Mouse (Mus musculus): ENCODE data around the gene Dnase1l2. TPM values are rescaled to one million over a fixed set of nuclear protein-coding genes. Genes with fewer than 3 reads are reported as not detected.

Dnase1l2 gene
- total RNA-seq, 2 experiments from 2014 or later = 6.4 to 8.1 TPM

DNA sequence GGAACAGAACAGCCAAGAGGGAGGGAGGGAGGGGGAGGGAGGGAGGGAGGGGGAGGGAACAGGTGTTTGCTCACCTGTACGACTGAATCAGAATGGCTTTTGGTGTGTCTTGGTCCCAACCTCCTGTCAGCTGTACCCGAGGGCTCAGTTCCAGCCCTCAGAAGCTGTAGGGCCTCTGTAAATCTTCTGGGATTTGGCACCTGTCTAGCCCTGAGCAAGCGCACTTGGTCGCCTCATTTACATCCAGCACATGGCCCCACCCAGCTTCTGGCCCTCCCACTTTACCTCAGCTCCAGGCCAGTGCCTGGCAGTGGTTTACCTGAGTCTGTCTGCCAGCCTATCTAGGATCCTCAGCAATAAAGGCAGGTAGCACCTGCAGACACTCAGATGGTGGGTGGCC, 49.4 kb downstream of the Dnase1l2 start:
- intact Hi-C loops (cut with DNase I) = loop anchor here (5.0 kb wide), 1 partner anchor 241 kb away; the partner anchor contains the start of gene Pdpk1
- DNase-seq (ENCODE audit: low spot score in 2 of 2) = no peak

- intact Hi-C loops (cut with DNase I) = loop anchor here (2.0 to 5.0 kb wide), 2 partner anchors 218 to 239 kb away; partner anchors contain the start of gene Pdpk1
- DNase-seq (ENCODE audit: low spot score in 2 of 2) = no peak
Measured at GRCm38 (mm10) chr17:24391149-24391548, 51.8 kb downstream of the Dnase1l2 start.

Other genes starting within 250 kb of the Dnase1l2 start
- gene Tbc1d24, start 237.5 kb downstream of the Dnase1l2 start, total RNA-seq (2021) = 10 to 100 TPM; 63.7 to 68.9 TPM
- 10 to 100 TPM in 1 of 2 experiments, 1 to 10 TPM in 1; 9.8 to 10.8 TPM for gene Ntn3, start 233.6 kb downstream of the Dnase1l2 start, total RNA-seq (2021)
- 1 to 10 TPM; 9.2 to 10.0 TPM for gene Tedc2, start 222.3 kb downstream of the Dnase1l2 start, total RNA-seq (2021)
- 1 to 10 TPM; 6.5 to 6.9 TPM for gene Ccnf, start 191.6 kb downstream of the Dnase1l2 start, total RNA-seq (2021)
- 1 to 10 TPM; 1.2 to 1.4 TPM for gene Abca17, start 92.0 kb downstream of the Dnase1l2 start, total RNA-seq (2021)
- gene Abca3, start 91.2 kb downstream of the Dnase1l2 start, total RNA-seq (2021) = 10 to 100 TPM; 78.7 to 81.7 TPM
- gene Rnps1, start 28.5 kb downstream of the Dnase1l2 start, total RNA-seq (2021) = 100 to 1,000 TPM; 134 to 138 TPM
- 10 to 100 TPM; 21.4 to 28.1 TPM for gene Eci1, start 16.5 kb downstream of the Dnase1l2 start, total RNA-seq (2021)
- 10 to 100 TPM; 30.4 to 33.2 TPM for gene E4f1, start 27.2 kb upstream of the Dnase1l2 start, total RNA-seq (2021)
- gene Pgp, start 27.3 kb upstream of the Dnase1l2 start, total RNA-seq (2021) = 10 to 100 TPM; 70.2 to 72.3 TPM
- gene Bricd5, start 30.8 kb upstream of the Dnase1l2 start, total RNA-seq (2021) = 1 to 10 TPM; 1.4 to 1.6 TPM
- gene Mlst8, start 36.0 kb upstream of the Dnase1l2 start, total RNA-seq (2021) = 10 to 100 TPM; 30.0 to 32.2 TPM
- gene Caskin1, start 45.5 kb upstream of the Dnase1l2 start, total RNA-seq (2021) = 100 to 1,000 TPM; 115 to 121 TPM
- gene Traf7, start 84.8 kb upstream of the Dnase1l2 start, total RNA-seq (2021) = 10 to 100 TPM; 75.1 to 77.7 TPM
- 10 to 100 TPM; 53.4 to 59.5 TPM for gene Rab26, start 91.1 kb upstream of the Dnase1l2 start, total RNA-seq (2021)
- gene Pkd1, start 106.7 kb upstream of the Dnase1l2 start, total RNA-seq (2021) = 10 to 100 TPM; 66.4 to 84.7 TPM
- gene Tsc2, start 189.5 kb upstream of the Dnase1l2 start, total RNA-seq (2021) = 100 to 1,000 TPM; 136 to 150 TPM
- gene Nthl1, start 189.6 kb upstream of the Dnase1l2 start, total RNA-seq (2021) = 1 to 10 TPM; 3.3 to 6.5 TPM
- 10 to 100 TPM; 48.0 to 49.9 TPM for gene Slc9a3r2, start 207.2 kb upstream of the Dnase1l2 start, total RNA-seq (2021)
- gene Npw, start 215.4 kb upstream of the Dnase1l2 start, total RNA-seq (2021) = 1 to 10 TPM in 1 of 2 experiments, not detected in 1; 1.2 TPM
- gene Zfp598, start 226.6 kb upstream of the Dnase1l2 start, total RNA-seq (2021) = 10 to 100 TPM; 38.5 to 39.3 TPM
- 100 to 1,000 TPM; 203 to 214 TPM for gene Syngr3, start 246.8 kb upstream of the Dnase1l2 start, total RNA-seq (2021)